Mouse (Mus musculus): ENCODE data around the gene Cacna1d. TPM values are rescaled to one million over a fixed set of nuclear protein-coding genes. Genes with fewer than 3 reads are reported as not detected.
A peak's percentile ranks its signal among the peaks of the same experiment; 100 is the strongest.

Gene Cacna1d
- total and polyA plus RNA-seq, 3 experiments, result not detected

- DNase-seq (ENCODE audit: low read depth, low spot score), result peak; percentile 5
- Histone ChIP-seq H3K27ac (ENCODE audit: control insufficient read depth, low read depth, low read length) (no peak overlapping the region), H3K36me3 (ENCODE audit: control insufficient read depth in 1 of 2, insufficient read depth in 2 of 2, low read length in 2 of 2) (no peaks in the 10 kb centered on the region), H3K9me3 (replicated peaks; ENCODE audit: insufficient read depth, low read length) (no peaks in the 10 kb centered on the region), H3K79me2 (ENCODE audit: control insufficient read depth, insufficient read depth, low read length, poor library complexity) (no peaks in the 10 kb centered on the region), H3K27me3 (ENCODE audit: control insufficient read depth in 1 of 2, insufficient read depth in 2 of 2, low read length in 2 of 2) (peaks cover 0 to 4% of the 10 kb centered on the region in 2 experiments; a peak in 3 of 4 replicates), H3K4me1 (ENCODE audit: control insufficient read depth in 1 of 2, insufficient read depth in 2 of 2, low read length in 2 of 2) (no peaks in the 10 kb centered on the region), H3K4me3 (ENCODE audit: control insufficient read depth in 1 of 2, insufficient read depth in 1 of 2, low read depth in 2 of 2, low read length in 2 of 2) (no peak overlapping the region), H3K9ac (ENCODE audit: control insufficient read depth, low read depth, low read length, poor library complexity, severe bottlenecking) (no peak overlapping the region)
- TF ChIP-seq ELF1 (IDR thresholded peaks at IDR 0.05; ENCODE audit: low read depth, low read length), result no peak
Measured at GRCm38 (mm10) chr14:30177850-30178249, 313.4 kb downstream of the Cacna1d start.

GRCm38 (mm10) chr14:30175362-30175761 lies 315.9 kb downstream of the Cacna1d start:
- TF ChIP-seq ZMIZ1 (IDR thresholded peaks at IDR 0.05; ENCODE audit: low read depth, low read length), result no peak
- peak in 2 of 3 experiments; percentile 3 to 29; a peak in 2 of 6 replicates for TF ChIP-seq CTCF (IDR thresholded peaks at IDR 0.05 in 2 of 3, conservative IDR thresholded peaks at IDR 0.05 in 1 of 3; ENCODE audit: control insufficient read depth in 1 of 3, insufficient read depth in 1 of 3, low read depth in 2 of 3, low read length in 3 of 3, poor library complexity in 1 of 3, severe bottlenecking in 1 of 3)
- TF ChIP-seq JUND (IDR thresholded peaks at IDR 0.05; ENCODE audit: low read depth, low read length), result no peak
- TF ChIP-seq RAD21 (IDR thresholded peaks at IDR 0.05; ENCODE audit: low read depth, low read length), result peak; percentile 25
- no peak for TF ChIP-seq MAZ (IDR thresholded peaks at IDR 0.05; ENCODE audit: low read depth, low read length)
- TF ChIP-seq CHD1 (IDR thresholded peaks at IDR 0.05; ENCODE audit: low read depth, low read length), result no peak
- 0 out of 2 replicates have a peak, but pooled peaks have one; percentile 28 for TF ChIP-seq SMC3 (IDR thresholded peaks at IDR 0.05; ENCODE audit: low read depth, low read length)
- TF ChIP-seq TAL1 (IDR thresholded peaks at IDR 0.05; ENCODE audit: low read length), result no peak
- peaks cover 0 to 3% of the 10 kb centered on the region in 2 experiments; a peak in 2 of 4 replicates for H3K27me3 ChIP-seq (ENCODE audit: control insufficient read depth in 1 of 2, insufficient read depth in 2 of 2, low read length in 2 of 2)
- no peaks in the 10 kb centered on the region for H3K4me1 ChIP-seq (ENCODE audit: control insufficient read depth in 1 of 2, insufficient read depth in 2 of 2, low read length in 2 of 2)

GRCm38 (mm10) chr14:30172821-30173755 lies 318.2 kb downstream of the Cacna1d start:
- Histone ChIP-seq H3K4me3 (ENCODE audit: control insufficient read depth in 1 of 2, insufficient read depth in 1 of 2, low read depth in 2 of 2, low read length in 2 of 2) (no peak overlapping the region), H3K27ac (ENCODE audit: control insufficient read depth, low read depth, low read length) (no peak overlapping the region), H3K27me3 (ENCODE audit: control insufficient read depth in 1 of 2, insufficient read depth in 2 of 2, low read length in 2 of 2) (no peaks in the 10 kb centered on the region), H3K4me1 (ENCODE audit: control insufficient read depth in 1 of 2, insufficient read depth in 2 of 2, low read length in 2 of 2) (peaks cover 4 to 18% of the 10 kb centered on the region in 2 experiments), H3K9me3 (replicated peaks; ENCODE audit: insufficient read depth, low read length) (no peaks in the 10 kb centered on the region), H3K36me3 (ENCODE audit: control insufficient read depth in 1 of 2, insufficient read depth in 2 of 2, low read length in 2 of 2) (peaks cover 0 to 12% of the 10 kb centered on the region in 2 experiments; a peak in 2 of 4 replicates), H3K79me2 (ENCODE audit: control insufficient read depth, insufficient read depth, low read length, poor library complexity) (no peaks in the 10 kb centered on the region), H3K9ac (ENCODE audit: control insufficient read depth, low read depth, low read length, poor library complexity, severe bottlenecking) (no peak overlapping the region)
- DNase-seq (ENCODE audit: low read depth, low spot score), result no peak
- TF ChIP-seq POLR2AphosphoS2 (IDR thresholded peaks at IDR 0.05; ENCODE audit: low read length) (no peak), CHD2 (IDR thresholded peaks at IDR 0.05; ENCODE audit: low read length) (no peak), HCFC1 (IDR thresholded peaks at IDR 0.05; ENCODE audit: low read depth, low read length) (no peak), SMC3 (IDR thresholded peaks at IDR 0.05; ENCODE audit: low read depth, low read length) (no peak), MYB (IDR thresholded peaks at IDR 0.05; ENCODE audit: low read depth, low read length) (no peak), ETS1 (IDR thresholded peaks at IDR 0.05; ENCODE audit: low read depth, low read length) (no peak), SIN3A (IDR thresholded peaks at IDR 0.05; ENCODE audit: low read length) (no peak), TCF12 (IDR thresholded peaks at IDR 0.05; ENCODE audit: low read depth, low read length) (no peak), RAD21 (IDR thresholded peaks at IDR 0.05; ENCODE audit: low read depth, low read length) (no peak), TAL1 (IDR thresholded peaks at IDR 0.05; ENCODE audit: low read length) (no peak), ZNF384 (IDR thresholded peaks at IDR 0.05; ENCODE audit: low read depth, low read length) (no peak), ELF1 (IDR thresholded peaks at IDR 0.05; ENCODE audit: low read depth, low read length) (no peak), MAZ (IDR thresholded peaks at IDR 0.05; ENCODE audit: low read depth, low read length) (no peak), NELFE (IDR thresholded peaks at IDR 0.05; ENCODE audit: low read depth, low read length) (no peak), MAX (IDR thresholded peaks at IDR 0.05; ENCODE audit: low read length) (no peak), JUND (IDR thresholded peaks at IDR 0.05; ENCODE audit: low read depth, low read length) (no peak), TBP (IDR thresholded peaks at IDR 0.05; ENCODE audit: low read depth, low read length) (no peak)

More at GRCm38 (mm10) chr14:30175362-30175761, 315.9 kb downstream of the Cacna1d start:
- no peaks in the 10 kb centered on the region for H3K36me3 ChIP-seq (ENCODE audit: control insufficient read depth in 1 of 2, insufficient read depth in 2 of 2, low read length in 2 of 2)
- no peak overlapping the region for H3K9ac ChIP-seq (ENCODE audit: control insufficient read depth, low read depth, low read length, poor library complexity, severe bottlenecking)
- DNase-seq (ENCODE audit: low read depth, low spot score), result no peak
- H3K9me3 ChIP-seq (replicated peaks; ENCODE audit: insufficient read depth, low read length), result no peaks in the 10 kb centered on the region
- H3K27ac ChIP-seq (ENCODE audit: control insufficient read depth, low read depth, low read length), result no peak overlapping the region
- H3K79me2 ChIP-seq (ENCODE audit: control insufficient read depth, insufficient read depth, low read length, poor library complexity), result no peaks in the 10 kb centered on the region
- H3K4me3 ChIP-seq (ENCODE audit: control insufficient read depth in 1 of 2, insufficient read depth in 1 of 2, low read depth in 2 of 2, low read length in 2 of 2), result no peak overlapping the region

Measured in MEL (cell line).